Mouse (Mus musculus) frontal cortex, postnatal 25 days (tissue): ENCODE results near the gene Ssu72.
A peak's percentile ranks its signal among the peaks of the same experiment; 100 is the strongest.
"Not testable (repeated sequence)": the region's sequence is repeated elsewhere in the genome, so short reads cannot be mapped to it uniquely, and the experiment has no call there.

Experiments used
- DNase-seq, 2 experiments: peaks; one replicate each; pipeline ENCODE4 v3.0.0; 2022; ENCODE audit warnings: low spot score in 2 of 2

Gene Ssu72

GRCm38 (mm10) chr4:155704721-155705591 is at the start of gene Ssu72:
Ssu72 (plus strand) TSS chr4:155704800.
- DNase-seq, result peak; percentile 94 to 96

- no peak for DNase-seq
Measured at GRCm38 (mm10) chr4:155656214-155656751, 48.3 kb upstream of the Ssu72 start.

- no peak for DNase-seq
Measured at GRCm38 (mm10) chr4:155658961-155659360, 45.6 kb upstream of the Ssu72 start.

- DNase-seq, result no peak
Measured at GRCm38 (mm10) chr4:155660641-155661040, 44.0 kb upstream of the Ssu72 start.

GRCm38 (mm10) chr4:155666903-155667302 is 37.7 kb upstream of the Ssu72 start:
- no peak for DNase-seq

- peak; percentile 95 to 98 for DNase-seq
Measured at GRCm38 (mm10) chr4:155668689-155669597, 35.7 kb upstream of the Ssu72 start, which contains the start of gene Mib2. Mib2 (minus strand) TSS chr4:155669198.

- DNase-seq, result no peak
Measured at GRCm38 (mm10) chr4:155669598-155670075, 35.0 kb upstream of the Ssu72 start.

- DNase-seq, result not testable (repeated sequence)
Measured at GRCm38 (mm10) chr4:155670236-155670635, 34.4 kb upstream of the Ssu72 start.

- DNase-seq, result no peak
Measured at GRCm38 (mm10) chr4:155672082-155672481, 32.5 kb upstream of the Ssu72 start.

- DNase-seq, result no peak
Measured at GRCm38 (mm10) chr4:155675991-155676390, 28.6 kb upstream of the Ssu72 start.

- DNase-seq, result not testable (repeated sequence)
Measured at GRCm38 (mm10) chr4:155683670-155684277, 20.8 kb upstream of the Ssu72 start.

- DNase-seq, result not testable (repeated sequence)
Measured at GRCm38 (mm10) chr4:155687764-155688163, 16.8 kb upstream of the Ssu72 start.

- DNase-seq, result no peak
Measured at GRCm38 (mm10) chr4:155690571-155691375, 13.8 kb upstream of the Ssu72 start.

- no peak for DNase-seq
Measured at GRCm38 (mm10) chr4:155692421-155692820, 12.2 kb upstream of the Ssu72 start.

- peak; percentile 51 to 54 for DNase-seq
Measured at GRCm38 (mm10) chr4:155694111-155694481, 10.5 kb upstream of the Ssu72 start, which contains the start of gene Fndc10. Fndc10 (plus strand) TSS chr4:155694342.

- peak; percentile 59 to 70 for DNase-seq
Measured at GRCm38 (mm10) chr4:155694482-155695401, 9.9 kb upstream of the Ssu72 start.

- no peak for DNase-seq
Measured at GRCm38 (mm10) chr4:155695531-155696062, 9.0 kb upstream of the Ssu72 start.

- no peak for DNase-seq
Measured at GRCm38 (mm10) chr4:155696261-155697255, 8.0 kb upstream of the Ssu72 start.
